Comparison of ENCODE assay signal across 19 mouse cellular contexts in the genomic region with DNA sequence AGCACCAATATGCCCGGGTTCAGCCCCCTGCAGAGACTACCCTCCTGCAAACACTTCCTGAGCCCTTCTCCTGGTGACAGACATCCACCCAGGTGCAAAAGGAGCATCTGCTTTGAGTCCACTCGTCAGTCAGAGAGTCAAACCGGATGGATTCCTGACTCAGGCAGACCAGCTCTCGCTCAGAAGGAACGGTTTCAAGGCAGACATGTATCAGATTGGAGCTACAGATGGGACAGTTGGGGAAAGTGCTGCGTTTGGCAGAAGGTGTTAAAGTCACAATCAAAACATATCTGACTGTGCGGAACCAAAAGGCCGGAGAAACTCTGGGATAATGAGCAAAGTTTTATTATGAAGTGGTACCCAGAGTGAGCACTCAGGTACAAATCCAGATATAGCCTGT. TPM values are rescaled to one million over a fixed set of nuclear protein-coding genes. Genes with fewer than 3 reads are reported as not detected.
A peak's percentile ranks its signal among the peaks of the same experiment; 100 is the strongest.
DNase-seq lines count a peak whose midpoint lies in the region; ATAC-seq lines count a peak whose summit lies in the region.
"Had no signal": no experiment of that assay in that cellular context is flagged by ENCODE, and none has a peak within 500 bp of the region (broad histone marks: within the 10 kb centered on the region; RNA-seq: fewer than 3 reads in every experiment).

No protein-coding gene starts in this region.

- H3K27me3 ChIP-seq in forebrain, embryonic 10.5 days (ENCODE audit: poor library complexity, severe bottlenecking): no peaks in the 10 kb centered on the region
- H3K27me3 ChIP-seq in forebrain, embryonic 11.5 days (ENCODE audit: control insufficient read depth, insufficient read depth, low read length): no peaks in the 10 kb centered on the region
- H3K27me3 ChIP-seq: embryonic facial prominence, embryonic 15.5 days; Patski had no signal

- H3K4me1 ChIP-seq in forebrain, embryonic 10.5 days: peaks cover 22% of the 10 kb centered on the region
- H3K4me1 ChIP-seq in forebrain, embryonic 11.5 days (replicated peaks; ENCODE audit: control insufficient read depth, insufficient read depth, low read length): peaks cover 2% of the 10 kb centered on the region; the same call in 1 of the 2 replicates

- 0 out of 2 replicates have a peak overlapping the region, but pooled peaks have one; percentile 17 for H3K27ac ChIP-seq in forebrain, embryonic 10.5 days
- no peak overlapping the region for H3K27ac ChIP-seq in forebrain, embryonic 11.5 days (ENCODE audit: low read depth, low read length)
- H3K27ac ChIP-seq: embryonic facial prominence, embryonic 15.5 days; stomach, postnatal 0 days had no signal

- no peak for DNase-seq in forebrain, embryonic 10.5 days (ENCODE audit: extremely low spot score, low spot score)
- DNase-seq in forebrain, embryonic 11.5 days (ENCODE audit: low spot score): no peak
- DNase-seq in right cerebral cortex, adult 2 months (ENCODE audit: low spot score in 2 of 2): peak; percentile 5 to 11
- DNase-seq in right cerebral cortex, adult 18-20 months: no peak
- peak; percentile 63 for DNase-seq in layer of hippocampus, adult 9-11 months
- DNase-seq in urinary bladder, postnatal 14 days (ENCODE audit: low spot score): no peak
- DNase-seq in urinary bladder, adult 2 months (ENCODE audit: low spot score): no peak
- no peak for DNase-seq in left cerebral cortex, adult 11 months (ENCODE audit: low spot score)
- DNase-seq: cerebellum, postnatal 25 days; gastrocnemius, postnatal 36 days; heart, postnatal 36 days; liver; lung, embryonic 14.5 days; retina, postnatal 1 day; spleen, adult 18-20 months; thymus, postnatal 25 days had no signal

- no peak overlapping the region for H3K4me2 ChIP-seq in forebrain, embryonic 11.5 days (ENCODE audit: low read depth, low read length, severe bottlenecking)

- no peak overlapping the region for H3K4me3 ChIP-seq in forebrain, embryonic 10.5 days
- H3K4me3 ChIP-seq in forebrain, embryonic 11.5 days (ENCODE audit: low read depth, low read length): no peak overlapping the region
- H3K4me3 ChIP-seq: embryonic facial prominence, embryonic 15.5 days had no signal

- peaks cover 55% of the 10 kb centered on the region for H3K36me3 ChIP-seq in forebrain, embryonic 10.5 days (replicated peaks)
- H3K36me3 ChIP-seq in forebrain, embryonic 11.5 days (ENCODE audit: control insufficient read depth, insufficient read depth, low read length): no peaks in the 10 kb centered on the region

- no peaks in the 10 kb centered on the region; the same call in 1 of the 2 replicates for H3K9me3 ChIP-seq in forebrain, embryonic 10.5 days
- no peaks in the 10 kb centered on the region for H3K9me3 ChIP-seq in forebrain, embryonic 11.5 days (ENCODE audit: control insufficient read depth, low read length)
- H3K9me3 ChIP-seq: embryonic facial prominence, embryonic 15.5 days had no signal

- 82% methylated on average over 8 of the region's 8 CpGs for WGBS in forebrain, embryonic 10.5 days
- WGBS in forebrain, embryonic 11.5 days: 83% methylated on average over 8 of the region's 8 CpGs

- no peak overlapping the region for H3K9ac ChIP-seq in forebrain, embryonic 11.5 days (ENCODE audit: low read length)
- H3K9ac ChIP-seq: embryonic facial prominence, embryonic 15.5 days; lung, embryonic 14.5 days had no signal

- no peak for ATAC-seq in forebrain, embryonic 11.5 days (replicated peaks; ENCODE audit: low FRiP score)
- ATAC-seq: Patski had no signal

RNA-seq across cellular contexts. Expression of gene Cep164, which starts 29.1 kb away (rescaled TPM):
- 19.3 and 20.4 TPM in 2 replicates for polyA plus RNA-seq in forebrain, embryonic 10.5 days (2016; fragmentation: Nextera tagmentation; extraction: Ambion mirVana)
- 17.5 and 21.5 TPM in 2 replicates for polyA plus RNA-seq in forebrain, embryonic 11.5 days (2014; fragmentation: Nextera tagmentation; extraction: Ambion mirVana)
- 28.5 and 31.6 TPM in 2 replicates for polyA plus RNA-seq in urinary bladder, adult 2 months (2012; rRNA removed)

RNA-seq across cellular contexts. Expression of gene Bace1, which starts 39.0 kb away (rescaled TPM):
- 18.5 and 20.7 TPM in 2 replicates for polyA plus RNA-seq in forebrain, embryonic 10.5 days (2016; fragmentation: Nextera tagmentation; extraction: Ambion mirVana)
- polyA plus RNA-seq in forebrain, embryonic 11.5 days (2014; fragmentation: Nextera tagmentation; extraction: Ambion mirVana): 29.8 and 30.7 TPM in 2 replicates
- 25.3 and 31.7 TPM in 2 replicates for polyA plus RNA-seq in urinary bladder, adult 2 months (2012; rRNA removed)

Comparison
In these comparisons a context has a peak if more than half of its experiments do, and no peak if none do; other contexts are left out.
1. DNase-seq: peak in right cerebral cortex, adult 2 months (2 of 2) and layer of hippocampus, adult 9-11 months (single experiment); none in forebrain, embryonic 10.5 days (single experiment), forebrain, embryonic 11.5 days (single experiment), right cerebral cortex, adult 18-20 months (single experiment), urinary bladder, postnatal 14 days (single experiment), urinary bladder, adult 2 months (single experiment) and left cerebral cortex, adult 11 months (single experiment).